Mouse (Mus musculus) skeletal muscle tissue, adult 2 months (tissue): ENCODE results near the gene Sstr3.

Experiments used
- DNase-seq: peaks from one replicate; pipeline ENCODE4 v3.0.0-alpha.2; 2012; ENCODE audit warnings: low read depth, low spot score

Sstr3 gene

DNA sequence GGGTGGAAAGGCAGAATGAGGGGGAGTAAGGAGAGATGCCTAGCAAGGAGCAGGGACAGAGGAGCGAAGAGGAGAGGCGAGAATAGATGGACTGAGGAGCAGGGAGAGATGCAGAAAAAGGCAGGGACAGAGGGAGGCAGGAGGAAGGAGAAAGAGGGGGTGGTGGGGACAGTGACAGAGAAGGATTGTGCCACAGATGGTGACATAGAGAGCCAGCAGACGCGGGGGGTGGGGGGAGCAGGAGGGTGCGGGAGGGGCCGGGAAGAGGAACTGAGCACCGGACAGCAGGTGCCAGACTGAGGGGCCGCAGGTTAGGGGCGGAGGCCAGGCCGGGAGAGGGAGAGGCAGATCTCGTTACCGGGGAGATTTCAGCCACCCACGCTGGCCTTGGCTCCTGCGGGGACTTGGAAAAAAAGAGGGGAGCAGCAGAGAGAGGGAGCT lies at the start of gene Sstr3:
Gene Sstr3 (minus strand): TSS at position 125 of the 441 bp plus-strand sequence.
- no peak for DNase-seq

DNA sequence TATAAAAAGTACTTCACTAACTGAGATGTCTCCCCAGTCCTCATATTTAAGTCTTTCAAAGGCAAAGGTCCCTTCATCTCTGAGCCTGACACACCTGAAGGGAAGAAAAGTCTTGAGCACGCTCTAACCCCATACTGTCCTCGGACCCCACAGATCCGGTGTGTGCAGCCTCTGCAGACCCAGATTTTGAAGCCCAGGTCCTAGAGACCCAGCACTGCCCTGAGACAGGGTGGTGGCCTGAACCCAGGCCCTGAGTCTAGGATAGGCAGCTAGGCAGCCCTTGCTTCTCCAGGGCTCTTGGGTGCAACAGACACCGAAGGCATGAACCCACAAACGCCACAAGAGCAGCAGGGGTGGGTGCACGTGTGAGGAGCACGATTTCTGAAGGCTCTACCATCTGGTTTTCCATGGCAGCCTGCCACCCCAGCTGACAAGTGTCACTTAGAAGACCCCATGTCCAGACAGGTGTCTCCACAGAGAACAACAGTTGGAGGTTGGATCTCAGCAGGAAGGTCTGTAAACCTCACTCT lies 49.5 kb upstream of the Sstr3 start:
- no peak for DNase-seq

DNA sequence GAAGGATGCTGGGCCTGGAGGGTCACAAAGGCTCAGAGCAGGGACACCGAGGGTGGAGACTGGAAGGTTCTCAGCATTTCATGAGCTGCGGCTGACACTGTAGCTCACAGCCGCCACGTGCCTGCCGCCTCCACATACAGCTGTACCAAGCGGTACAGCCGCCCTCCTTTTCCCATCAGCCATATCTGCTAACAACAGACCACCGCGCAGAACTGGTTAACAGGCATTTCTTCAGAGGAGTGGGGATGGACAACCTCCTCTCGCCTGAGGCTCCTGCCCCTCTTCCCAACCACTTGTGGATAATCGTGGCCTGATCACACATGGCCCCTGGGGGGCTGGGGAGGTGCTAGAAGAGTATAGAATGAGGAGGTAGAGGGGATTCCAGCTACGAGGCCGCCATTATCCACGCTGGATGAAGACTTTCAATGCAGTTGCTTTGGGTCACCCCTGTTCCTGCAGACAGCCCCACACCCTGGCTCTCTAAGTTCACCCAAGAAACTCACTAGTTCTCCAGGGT lies 48.0 kb upstream of the Sstr3 start:
- DNase-seq = no peak

DNA sequence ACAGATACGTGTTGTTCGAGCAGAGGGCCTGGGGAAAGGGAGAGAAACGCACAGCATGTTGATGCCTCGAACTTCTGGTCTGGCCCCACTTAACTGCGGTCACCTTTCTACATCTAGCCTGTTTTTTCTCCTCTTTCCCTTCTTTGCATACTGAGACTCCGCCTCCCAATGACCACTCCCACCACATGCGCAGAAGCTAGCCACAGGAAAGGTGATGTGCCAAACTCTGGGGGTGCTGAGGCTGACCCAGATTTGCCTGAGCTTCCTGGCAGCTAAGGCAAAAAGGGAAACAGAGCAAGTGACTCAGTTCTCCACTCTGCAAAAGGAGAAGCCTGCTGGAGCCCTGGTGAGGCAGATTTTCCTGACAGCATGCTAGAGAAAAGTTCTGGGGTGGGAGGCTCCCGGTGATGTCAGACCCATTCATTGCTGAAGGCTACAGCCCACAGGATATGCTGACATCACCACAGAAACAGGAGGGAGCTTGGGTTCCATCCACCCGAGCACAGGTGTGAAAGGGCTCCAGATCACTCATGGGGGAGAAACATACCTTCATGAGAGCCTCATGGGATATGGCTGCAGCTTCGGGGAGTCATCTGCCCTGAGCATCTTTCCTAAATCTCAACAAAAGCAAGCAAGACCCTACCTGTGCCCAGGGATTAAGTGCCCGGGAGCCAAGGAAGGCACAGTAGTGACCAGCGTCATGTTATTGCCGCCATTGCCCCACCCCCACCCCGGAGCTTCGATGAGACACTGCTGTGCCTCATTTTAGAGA lies 47.4 kb upstream of the Sstr3 start:
- DNase-seq = no peak

DNA sequence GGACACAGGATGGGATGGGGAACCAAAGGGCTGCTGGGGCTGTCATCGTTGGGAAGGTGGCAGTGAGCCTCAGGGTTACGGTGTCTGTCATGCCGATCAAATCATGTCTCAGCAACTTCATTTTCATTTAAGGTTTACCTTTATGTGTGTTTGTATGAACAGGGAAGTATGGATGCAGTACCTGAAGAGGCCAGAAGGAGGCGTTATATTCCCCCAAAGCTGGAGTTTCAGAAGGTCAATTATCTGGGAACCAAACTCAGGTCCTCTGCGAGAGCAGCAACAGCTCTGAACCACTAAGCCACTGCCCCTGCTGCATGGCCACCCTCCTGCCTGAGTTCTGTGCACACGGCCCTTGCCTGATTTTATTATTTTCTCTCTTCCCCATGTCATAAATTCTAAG lies 46.3 kb upstream of the Sstr3 start:
- DNase-seq = no peak

DNA sequence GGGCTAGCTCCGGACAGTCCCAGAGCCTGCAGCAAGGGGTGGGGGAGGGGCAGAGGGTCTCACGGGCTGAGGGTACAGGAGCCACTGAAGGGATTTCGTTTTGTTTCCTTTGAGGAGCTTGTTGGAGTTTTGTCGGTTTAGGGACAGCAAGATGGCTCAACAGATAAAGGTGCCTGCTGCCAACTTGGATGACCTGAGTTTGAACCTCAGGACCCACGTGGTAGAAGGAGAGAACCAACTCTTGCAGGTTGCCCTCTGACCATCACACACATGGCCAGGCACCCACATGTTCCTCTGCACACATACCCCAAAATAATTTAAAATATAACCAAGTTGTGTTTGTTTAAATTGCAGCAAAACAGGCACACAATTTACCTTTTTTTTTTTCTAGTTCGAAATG lies 45.5 kb upstream of the Sstr3 start:
- no peak for DNase-seq

DNA sequence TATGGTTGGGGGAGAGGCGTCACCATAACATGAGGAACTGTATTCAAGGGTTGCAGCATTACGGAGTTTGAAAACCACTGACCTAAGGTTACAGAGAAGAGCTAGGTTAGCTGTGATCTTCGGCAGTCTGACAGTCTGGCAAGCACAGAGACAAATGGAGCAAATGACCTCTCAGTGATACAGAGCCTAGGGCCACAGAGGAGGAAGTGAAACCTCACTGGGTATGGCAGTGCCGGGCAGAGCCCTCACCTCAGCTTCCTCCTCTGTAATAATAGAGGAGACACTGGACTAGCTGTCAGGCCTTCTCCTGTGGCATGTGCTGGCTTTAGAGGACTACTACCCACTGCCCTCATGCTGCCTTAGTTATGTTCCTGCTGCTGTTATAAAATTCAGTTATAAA lies 44.4 kb upstream of the Sstr3 start:
- peak; percentile 52 for DNase-seq

DNA sequence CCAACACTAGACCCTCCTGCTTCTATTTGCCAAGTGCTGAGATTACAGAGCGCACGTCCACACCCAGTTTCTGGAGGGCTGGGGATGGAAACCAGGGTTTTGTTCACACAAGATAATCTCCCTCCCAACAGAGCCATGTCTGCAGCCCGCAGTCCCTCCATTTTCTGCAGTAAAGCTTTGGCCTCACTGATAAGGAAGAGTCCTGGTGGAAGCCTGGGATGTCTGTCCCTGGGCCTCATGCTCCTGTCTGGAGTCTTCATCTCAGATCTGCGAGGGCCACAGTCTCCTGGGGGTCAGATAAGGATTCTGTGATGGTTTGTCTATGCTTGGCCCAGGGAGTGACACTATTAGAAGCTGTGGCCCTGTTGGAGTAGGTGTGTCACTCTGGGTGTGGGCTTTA lies 43.6 kb upstream of the Sstr3 start:
- no peak for DNase-seq

DNA sequence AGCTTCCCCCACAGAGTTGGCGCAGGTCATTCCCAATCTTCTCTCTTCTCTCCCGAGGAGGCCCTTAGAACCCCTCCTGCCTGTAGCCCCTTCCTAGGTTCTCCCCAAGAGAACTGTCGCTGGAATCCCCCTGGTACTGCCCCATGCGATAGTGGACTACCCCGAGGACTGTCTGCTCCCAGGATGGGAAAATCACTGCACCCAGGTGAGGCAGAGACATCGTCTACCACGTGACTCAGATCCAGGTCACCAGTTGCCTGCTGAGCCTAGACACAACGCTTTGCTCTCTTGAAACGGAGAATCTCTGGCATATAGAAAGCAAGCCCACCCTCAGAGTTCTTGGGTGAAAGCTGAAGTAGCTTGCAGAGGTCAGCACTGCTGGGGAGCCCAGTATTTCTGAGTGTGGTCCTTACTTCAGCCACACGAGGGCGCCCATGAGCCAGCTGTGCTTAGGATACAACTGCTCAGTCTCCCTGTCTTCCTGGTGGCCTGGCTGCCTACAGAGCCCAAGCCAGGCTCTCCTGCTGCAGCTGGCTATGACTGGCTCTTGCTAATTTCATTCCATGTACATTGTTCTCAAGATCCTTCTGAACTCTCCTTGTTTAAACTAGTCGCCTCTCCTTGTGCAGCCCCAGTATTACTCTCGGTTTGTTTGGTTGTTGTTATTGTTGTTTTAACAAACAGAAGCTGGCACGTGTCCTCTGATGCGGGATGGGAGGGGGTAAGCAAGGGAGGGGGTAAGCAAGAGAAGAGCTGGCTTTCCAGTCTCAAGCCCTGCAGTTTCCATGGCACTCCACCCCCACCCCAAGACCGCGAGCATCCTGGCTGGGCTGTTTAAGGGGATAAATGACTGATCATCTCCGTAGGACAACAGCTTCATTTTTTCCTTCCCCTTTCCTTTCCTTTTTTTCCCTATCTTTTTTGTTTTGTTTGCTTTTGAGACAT lies 42.8 kb upstream of the Sstr3 start:
- DNase-seq = no peak

DNA sequence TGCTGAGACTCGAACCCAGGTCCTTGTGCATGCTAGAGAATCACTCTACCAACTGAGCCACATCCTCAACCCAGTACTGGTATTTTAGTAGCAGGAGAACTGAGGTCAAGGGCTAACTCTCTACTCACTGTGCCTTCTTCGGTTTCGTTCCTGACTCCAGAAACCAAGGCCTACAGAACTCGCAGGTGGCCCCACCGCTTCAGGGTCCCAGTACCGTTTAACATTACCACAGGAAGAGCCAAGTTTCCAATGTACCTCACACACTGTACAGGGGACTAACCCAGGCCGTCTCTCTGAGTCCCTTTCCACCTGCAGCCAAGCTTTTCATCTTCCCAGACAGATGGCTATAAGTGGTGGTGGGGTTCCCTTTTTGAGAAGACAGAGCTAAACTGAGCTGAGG lies 40.9 kb upstream of the Sstr3 start:
- no peak for DNase-seq

DNA sequence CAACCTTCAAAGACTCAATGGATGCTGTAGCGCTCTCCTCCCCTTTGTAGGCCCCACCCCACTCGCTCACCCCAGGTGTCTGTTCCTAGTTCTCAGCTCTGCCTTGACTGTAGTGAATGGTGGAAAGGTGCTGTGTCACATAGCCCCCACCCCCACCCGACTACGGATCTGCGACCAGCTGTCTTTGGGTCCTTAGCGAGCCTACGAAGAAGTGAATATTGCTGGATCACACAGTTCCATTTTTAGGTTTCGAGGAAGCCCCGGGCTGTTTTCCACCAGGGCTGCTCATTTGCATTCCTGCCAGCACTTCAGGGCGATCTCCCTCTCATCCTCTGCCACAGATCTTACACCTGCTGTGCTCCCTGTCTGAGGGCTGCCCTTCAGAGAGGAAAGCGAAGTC lies 38.9 kb upstream of the Sstr3 start:
- DNase-seq = peak; percentile 76

DNA sequence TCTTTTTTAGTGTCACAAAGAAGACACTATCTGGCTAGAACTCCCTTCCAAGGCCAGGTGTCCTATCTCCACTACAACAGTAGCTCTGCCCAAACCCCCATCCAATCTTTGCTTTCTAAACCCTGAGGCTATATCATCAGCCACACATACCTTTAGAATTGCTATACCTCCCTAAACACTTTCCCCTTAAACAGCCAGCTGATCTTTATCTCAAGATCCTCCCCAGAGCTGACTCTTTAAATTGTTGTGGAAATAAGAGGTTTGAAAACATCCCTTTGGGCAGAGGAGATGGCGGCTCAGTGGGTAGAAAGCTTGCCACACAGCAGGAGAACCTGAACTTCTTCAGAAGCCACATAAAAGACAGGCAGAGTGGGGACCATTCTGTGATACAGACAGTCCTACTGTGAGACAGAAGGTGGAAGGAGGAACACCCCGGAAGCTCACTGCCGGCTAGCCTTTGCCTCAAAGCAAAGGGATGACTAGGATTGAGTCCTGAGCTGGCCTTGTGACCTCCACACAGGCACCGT lies 31.9 kb upstream of the Sstr3 start:
- no peak for DNase-seq

DNA sequence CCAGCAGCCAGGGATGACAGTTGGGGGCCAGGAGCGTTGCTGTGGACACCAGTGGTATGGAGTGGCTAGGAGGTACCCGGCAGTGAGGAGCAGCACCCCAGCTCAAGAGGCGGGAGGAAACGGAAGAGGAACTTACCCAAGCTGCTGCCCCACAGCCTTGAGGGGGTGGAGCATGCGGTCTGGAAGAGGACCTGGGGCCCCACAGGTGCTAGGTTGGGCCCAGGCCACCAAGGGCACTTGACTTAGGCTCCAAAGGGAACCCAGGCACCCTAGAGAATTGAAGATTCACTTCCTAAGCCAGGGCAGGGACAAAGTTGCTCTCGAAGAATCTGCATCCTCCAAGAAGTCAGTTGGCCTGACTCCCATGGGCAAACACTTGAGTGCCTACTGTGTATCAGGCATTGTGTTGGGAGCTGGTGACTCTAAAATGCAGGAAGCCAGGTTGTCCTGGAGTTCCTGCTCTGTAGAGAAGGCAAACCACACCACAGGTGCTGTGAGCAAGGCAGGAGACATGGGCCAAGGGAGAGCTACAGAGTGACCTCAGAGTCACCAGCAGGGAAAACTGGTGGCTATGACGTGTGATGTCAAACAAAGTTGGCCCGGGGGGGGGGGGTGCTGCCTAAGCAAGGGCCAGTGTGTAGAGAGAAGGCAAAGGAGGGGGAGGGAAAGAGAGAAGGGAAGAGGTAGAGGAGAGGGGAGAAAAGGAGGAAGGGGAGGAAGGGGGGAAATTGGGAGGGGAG lies 28.3 kb upstream of the Sstr3 start, which contains the start of gene Rac2:
Gene Rac2 (minus strand): TSS at position 126 of the 740 bp plus-strand sequence.
- DNase-seq = no peak

DNA sequence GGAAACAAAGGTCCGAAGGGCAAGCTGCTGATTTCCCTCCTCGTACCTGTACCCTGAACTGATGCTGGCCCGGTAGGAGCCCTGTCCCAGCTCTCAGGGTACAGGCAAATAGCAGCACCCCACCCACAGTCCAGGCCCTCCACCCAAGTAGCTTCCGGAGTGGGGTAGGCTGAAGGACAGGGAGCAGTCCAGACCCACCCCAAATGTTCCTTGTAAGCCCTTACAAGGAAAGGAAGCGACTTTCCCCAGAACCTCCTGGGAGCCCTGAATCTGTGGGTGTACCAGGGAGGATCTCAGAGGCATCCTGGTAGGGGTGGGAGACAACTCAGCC lies 27.8 kb upstream of the Sstr3 start:
- DNase-seq = no peak

DNA sequence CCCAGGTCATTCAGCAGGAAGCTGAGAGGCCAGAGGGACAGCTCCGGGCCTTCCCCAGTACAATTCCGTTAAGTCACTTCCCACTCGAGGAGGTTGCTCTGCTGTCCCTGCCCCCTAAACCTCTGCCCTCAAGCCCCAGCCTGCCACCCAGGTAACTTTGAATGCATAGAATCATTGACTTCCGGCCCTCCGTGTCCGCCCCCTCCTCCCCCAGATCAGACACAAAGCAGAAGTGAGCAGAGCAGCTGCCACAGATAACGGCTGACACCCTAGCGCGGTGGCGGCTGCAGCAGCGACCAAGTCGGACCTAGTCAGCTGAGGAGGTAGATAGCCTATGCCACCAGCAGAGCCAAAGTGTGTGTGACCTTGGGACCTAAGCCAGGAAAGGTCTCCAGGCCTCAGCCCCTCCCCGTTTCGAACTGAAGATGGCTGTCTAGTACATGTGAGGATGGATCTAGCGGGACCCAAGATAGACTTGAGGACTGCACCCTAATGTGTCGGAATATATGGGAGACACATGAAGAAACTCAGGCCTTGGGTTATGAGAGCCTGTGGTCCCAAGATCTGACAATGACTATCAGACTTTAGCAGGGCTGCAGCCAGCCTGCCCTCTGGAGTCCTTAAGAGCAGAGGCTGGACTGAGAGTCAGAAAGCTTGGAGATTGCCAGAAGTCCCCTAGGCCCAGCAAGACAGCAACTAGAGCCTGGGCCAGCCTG lies 27.2 kb upstream of the Sstr3 start:
- no peak for DNase-seq

DNA sequence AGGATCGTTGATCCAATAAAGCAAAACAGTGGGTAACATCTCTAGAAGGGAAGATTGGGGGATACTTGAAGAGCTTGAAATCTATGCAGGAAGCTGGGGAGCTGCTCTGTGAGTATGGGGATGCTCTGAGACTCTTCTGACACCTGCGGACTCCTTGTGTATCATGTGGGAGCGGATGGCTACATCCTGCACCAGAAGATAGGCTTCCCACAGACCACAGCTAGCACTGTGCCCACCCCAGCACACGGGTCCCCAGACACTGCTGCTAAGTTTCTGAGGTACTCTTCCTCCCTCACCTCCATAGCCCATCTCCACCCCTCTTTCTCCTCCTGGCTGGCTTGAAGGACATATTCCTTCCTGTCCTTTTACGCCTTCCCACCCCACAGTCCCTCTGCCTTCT lies 25.7 kb upstream of the Sstr3 start:
- DNase-seq = no peak

DNA sequence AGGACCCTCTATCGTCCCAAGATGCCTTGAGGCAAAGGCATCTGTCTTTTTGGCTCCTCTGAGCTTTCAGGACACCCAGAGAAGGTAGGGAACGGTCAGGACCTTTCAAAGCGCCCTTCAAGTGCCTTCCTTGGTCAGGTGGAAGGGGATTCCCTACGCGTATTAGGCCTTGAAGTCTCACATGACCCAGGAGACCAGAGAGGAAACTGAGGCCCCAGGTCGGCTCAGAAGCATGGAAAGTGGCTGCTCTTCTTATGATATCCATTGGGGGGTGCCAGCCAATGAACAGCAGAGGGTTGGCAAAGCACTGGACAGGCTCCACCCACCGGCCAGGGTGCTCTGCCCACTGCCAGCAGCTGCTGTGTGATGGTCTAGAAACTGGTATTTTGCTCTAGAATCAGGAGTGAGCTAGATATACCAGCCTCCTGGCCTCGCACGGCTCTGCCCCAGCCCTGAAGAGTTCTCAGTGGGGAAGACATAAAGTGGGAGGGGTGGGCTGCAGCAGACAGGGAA lies 23.2 kb upstream of the Sstr3 start:
- no peak for DNase-seq

DNA sequence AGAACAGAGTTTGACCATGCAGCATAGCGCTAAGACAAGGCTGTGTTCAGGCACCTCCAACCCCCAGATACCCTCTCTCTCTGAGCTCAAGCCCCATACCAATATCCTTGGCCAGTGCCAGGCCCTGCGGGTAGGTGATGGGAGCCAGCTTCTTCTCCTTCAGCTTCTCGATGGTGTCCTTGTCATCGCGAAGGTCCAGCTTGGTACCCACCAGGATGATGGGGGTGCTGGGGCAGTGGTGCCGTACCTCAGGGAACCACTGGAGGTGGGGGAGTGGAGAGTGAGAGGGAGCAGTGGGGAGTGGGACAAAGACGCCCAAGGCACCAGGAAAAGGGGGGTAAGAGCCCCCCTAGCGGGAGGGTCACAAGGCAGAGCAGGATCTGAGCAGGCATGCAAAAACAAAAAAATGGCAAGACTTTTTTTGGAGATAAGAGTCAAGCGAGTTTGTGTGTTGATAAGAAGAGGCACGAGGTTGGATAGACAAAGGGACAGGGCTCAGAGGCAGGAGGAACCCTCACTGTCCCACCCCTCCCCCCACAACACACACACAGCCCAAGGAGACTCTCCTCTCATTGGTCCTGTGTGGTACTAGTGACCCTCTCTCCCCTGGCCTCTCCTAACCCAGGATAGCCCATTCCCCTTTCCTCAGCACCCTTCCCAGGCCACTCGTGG lies 20.4 kb upstream of the Sstr3 start:
- no peak for DNase-seq

DNA sequence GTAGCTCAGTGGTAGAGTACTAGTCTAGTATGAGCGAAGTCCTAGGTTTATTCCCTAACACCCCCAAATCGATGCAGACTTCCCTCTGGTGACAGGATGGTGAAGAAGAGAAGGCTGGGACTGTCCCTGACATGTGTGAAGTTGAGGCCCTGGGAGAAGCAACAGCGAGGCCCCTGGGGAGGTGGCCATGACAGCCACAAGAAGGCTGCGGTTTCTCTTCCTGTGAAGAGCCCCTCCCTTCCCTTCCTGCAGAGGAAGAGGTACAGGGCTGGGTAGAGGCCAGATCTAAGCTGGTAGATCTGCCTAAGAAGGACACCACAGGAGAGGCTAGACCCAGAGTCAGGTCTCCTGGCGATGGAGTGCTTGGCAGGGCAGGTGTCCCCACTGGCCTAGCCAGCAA lies 19.5 kb upstream of the Sstr3 start:
- DNase-seq = peak; percentile 30

DNA sequence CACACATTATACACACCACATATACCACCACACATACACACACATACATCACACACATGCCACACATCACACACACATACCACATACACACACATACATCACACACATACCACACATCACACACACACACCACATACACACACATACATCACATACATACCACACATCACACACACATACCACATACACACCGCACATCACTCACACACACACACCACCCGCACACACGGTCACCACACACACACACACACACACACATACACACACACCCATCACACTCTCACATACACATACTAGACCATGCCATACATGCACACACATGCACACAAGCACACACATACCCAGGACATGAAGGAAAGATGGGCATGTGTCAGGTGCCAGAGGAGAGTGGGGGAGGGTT lies 18.9 kb upstream of the Sstr3 start:
- DNase-seq = no peak
